Mouse (Mus musculus) neutrophil, adult 5-6 weeks (primary cell): ENCODE measurements around the gene Pde8b. TPM values are rescaled to one million over a fixed set of nuclear protein-coding genes. Genes with fewer than 3 reads are reported as not detected.
"Not testable (repeated sequence)": the region's sequence is repeated elsewhere in the genome, so short reads cannot be mapped to it uniquely, and the experiment has no call there.

Experiments used
- ATAC-seq: fragments of 151-379, 151-347 bp; 2 replicates; pipeline ENCODE4 v1.8.0; 2017; ENCODE audit warnings: mild to moderate bottlenecking, moderate TSS enrichment; ENCODE audit not compliant: insufficient number of reproducible peaks, poor library complexity, low FRiP score, severe bottlenecking; ENCODE audit errors: extremely low read depth
- total RNA-seq: library from RNA; stranded (forward); fragments of 200-1000 nt; gene quantifications from 2 replicates; pipeline ENCODE4 v1.2.3, GENCODE M21; 2017

Pde8b gene
- total RNA-seq, 1 experiment from 2014 or later: 0.35 TPM

DNA sequence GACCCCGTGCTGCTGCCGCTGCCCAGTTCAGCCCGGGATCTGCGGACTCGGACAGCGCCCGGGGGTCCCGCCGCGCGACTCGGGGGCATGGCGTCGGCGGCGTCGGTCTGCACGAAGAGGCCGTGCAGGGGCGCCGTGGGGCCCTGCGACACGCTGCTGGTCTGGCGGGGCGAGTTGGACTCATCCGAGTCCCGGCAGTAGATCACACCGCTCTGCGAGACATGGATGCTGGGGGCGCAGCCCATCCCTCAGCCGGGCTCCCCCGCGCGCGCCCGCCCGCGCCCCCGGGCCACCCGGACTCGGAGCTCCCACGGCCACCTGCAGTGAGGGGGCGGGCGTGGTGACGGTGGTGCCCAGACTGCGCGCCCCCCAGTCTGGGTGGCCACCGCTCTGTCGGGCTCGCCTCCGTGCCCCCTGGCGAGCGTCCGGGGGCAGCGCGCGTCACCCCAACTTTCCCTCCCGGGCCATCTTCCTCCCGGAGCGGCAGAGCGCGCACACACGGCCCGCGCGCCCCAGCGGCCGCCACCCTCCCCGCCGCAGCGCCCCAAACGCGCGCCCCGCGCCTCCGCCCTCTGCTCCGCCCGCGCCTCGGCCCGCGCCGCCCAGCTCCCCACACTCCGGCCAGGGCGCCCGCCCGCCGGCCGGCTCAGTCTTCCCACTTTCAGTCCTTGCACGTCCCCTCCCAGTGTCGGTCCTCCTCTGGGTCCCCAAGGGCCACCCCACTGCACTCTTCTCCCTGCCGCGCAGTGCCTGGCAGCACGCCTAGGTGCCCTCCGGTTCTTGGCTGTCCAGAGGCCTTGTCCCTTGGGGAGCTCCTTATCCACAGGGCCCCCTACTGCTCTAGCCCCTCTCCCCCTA is 27.3 kb downstream of the Pde8b start:
- no peak for ATAC-seq

DNA sequence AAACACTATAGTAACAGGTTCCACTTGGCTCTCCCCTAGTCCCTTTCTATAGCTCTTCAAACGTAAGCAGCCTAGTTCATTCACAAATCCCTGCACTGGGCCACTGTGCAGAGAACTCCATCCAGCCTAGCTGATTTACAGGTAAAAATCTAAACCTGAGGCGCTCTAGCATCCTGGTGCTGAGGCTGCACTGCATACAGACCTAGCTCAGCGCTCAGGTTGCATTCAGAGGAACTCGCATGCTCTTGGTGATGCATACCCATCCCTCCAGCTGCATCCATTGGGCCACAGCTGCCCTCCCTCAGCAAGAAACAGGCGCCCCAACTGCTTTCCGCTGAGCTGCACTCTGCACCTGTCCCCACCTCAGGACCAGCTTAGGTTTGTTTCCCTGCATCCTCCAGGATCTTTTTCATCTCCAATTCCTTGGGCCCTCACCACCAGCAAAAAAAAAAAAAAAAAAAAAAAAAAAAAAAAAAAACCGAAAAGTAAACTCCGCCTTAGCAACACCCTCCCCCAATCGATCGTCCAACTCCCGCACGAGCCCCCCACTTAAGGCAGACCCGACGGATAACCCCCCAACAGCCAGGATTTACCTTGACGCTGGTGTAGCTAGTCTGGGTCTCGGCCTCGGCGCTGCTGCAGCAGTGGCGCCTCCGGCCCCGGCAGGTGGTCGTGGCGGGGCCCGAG is 28.1 kb downstream of the Pde8b start:
- no peak for ATAC-seq

DNA sequence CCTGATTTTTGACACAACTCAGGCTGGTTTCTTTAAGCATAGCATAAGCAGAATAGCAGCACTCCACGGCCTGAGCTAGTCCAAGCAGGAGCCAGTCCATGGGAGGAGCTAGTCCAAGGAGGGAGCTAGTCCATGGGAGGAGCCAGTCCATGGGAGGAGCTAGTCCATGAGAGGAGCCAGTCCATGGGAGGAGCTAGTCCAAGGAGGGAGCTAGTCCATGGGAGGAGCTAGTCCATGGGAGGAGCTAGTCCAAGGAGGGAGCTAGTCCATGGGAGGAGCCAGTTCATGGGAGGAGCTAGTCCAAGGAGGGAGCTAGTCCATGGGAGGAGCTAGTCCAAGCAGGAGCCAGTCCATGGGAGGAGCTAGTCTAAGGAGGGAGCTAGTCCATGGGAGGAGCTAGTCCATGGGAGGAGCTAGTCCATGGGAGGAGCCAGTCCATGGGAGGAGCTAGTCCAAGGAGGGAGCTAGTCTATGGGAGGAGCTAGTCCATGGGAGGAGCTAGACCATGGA is 34.4 kb downstream of the Pde8b start:
- not testable (repeated sequence) for ATAC-seq

DNA sequence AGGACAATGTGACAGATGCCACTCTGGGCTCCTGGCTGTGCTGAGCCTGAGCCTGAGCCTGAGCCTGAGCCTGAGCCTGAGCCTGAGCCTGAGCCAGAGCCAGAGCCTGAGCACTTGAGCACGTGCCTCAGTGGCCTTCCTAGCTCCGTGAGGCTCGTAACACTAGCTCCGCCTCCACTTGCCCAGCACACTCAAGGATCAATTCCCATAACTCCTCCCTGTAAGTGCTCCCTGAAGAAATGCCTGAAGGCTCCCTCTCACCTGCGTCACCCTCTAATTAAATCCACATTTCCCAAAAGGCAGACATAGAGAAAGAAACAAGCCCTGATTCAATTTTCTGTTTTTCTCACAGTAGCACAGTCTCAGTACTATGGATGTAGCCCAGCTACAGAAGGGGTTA is 37.8 kb downstream of the Pde8b start:
- no peak for ATAC-seq

DNA sequence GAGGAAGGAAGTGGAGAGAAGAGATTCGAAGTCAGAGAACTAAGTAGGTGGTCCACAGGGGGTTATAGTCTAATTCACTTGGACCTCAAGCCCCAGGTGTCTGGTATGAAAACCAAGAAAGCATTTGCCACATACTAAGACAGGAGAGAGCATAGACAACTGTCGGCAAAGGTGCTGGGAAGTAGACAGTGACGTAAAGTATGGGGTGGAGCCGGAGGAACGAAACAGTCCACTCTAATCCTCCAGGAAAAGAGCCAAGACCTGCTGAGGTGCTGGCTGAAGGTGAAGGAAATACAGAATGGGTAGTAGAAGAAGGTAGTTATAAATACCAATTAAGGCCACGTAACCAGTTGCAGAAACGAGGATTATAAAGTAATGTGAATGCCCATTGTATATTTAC is 42.8 kb downstream of the Pde8b start:
- ATAC-seq: not testable (repeated sequence)

DNA sequence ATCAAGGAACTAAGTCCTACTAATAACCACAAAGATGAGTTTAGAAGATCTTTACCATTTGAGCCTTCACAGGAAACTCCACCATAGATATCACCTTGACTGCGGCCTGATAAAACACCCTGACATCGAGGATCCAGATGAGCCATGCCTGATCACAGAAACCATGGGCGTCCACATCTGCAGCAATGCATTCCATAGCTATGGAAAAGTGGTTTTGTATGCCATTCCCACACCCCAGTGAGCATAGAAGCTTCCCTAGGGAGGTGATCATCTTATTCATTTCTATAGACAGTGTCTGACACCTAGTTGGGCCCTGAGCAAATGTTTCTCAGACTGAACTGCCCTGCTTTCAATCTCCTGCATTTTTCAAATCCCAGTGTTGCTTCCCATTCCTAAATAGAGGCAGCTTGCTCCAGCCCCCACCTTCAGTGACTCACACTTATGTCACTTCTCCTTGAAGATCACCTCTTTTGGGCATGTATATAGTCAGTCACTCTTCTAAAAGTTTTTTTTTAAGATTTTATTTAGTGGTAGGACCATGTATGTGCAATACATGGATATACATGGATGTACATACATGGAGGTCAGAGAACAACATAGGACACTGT is 47.9 kb downstream of the Pde8b start:
- no peak for ATAC-seq

DNA sequence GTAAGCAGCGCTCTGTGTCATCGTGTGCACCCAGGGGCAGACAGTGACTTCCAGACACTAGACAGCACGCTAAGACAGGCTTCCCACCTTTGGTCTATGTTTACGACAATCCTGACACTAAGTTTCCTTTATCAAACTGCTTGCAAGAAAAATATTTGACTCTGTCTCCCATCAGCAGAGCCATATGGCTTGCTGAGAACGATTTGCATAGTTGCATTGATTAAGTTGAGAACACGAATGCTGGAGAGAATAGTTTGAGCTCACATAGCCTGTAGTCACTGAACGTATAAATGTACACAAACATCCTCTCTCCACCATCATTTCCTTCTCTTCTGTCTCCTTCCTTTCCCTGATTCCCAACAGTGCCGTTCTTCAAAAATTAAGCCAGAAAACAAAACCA is 49.3 kb downstream of the Pde8b start:
- no peak for ATAC-seq

DNA sequence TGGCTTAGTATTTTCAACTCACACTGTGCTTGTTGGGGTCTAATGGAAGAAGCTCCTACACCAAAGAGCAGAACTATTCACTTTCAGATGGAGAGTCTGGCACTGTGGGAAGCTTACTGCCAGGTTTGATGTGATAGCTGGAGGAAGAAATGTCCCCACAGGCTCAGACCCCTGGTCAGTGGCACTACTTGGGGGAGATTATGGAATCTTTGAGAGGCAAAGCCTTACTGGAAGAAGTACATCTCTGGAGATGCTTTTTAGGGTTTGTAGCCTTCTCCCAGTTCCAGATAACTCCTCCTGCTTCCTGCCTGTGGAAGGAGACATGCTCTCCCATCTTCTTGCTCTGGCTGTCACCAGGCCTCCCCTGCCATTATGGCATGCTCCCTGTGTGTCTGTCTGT is 50.1 kb downstream of the Pde8b start:
- ATAC-seq: no peak

DNA sequence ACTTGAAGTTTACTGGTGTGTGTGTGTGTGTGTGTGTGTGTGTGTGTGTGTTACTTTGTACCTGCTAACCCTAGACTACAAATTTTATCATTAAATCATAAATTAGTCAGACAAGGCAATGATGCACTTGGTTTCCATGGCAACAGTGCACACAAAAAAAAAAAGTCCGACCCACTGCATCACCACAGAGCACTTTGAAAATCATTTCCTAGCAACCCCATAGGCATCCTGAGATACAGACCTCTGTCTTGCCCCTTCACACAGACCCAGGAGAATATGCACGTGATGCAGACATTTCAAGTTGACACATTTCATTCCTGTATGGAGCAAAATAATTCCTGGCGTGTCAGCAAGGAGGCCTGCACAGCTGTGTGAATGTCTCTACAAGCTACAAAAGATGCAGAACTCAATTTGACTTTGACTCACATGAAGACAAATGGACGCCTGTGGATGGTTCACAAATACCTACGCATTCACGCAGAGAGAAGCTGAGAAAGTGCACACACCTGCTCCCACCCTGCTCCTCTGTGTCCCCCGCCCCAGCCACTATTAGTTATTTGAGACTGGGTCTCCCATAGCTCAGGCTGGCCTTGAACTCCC is 53.9 kb downstream of the Pde8b start:
- no peak for ATAC-seq

DNA sequence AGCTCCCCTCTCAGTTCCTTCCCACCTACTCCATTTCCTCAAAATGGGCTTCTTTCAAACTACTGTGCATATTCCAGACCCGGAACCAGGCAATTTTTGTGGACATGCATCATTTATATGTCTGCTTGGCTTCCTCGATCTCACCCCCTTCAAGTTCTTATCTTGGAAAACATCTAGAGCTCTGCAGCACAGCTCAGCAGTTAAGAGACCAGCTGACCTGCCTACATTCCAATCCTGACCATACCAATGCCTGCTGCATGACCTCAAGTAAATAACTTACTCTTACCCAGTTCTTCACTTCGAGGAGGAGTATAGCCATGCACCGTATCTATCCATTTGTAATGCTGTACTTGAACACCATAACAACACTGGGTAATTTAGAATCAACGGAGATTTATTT is 58.2 kb downstream of the Pde8b start:
- ATAC-seq: no peak

DNA sequence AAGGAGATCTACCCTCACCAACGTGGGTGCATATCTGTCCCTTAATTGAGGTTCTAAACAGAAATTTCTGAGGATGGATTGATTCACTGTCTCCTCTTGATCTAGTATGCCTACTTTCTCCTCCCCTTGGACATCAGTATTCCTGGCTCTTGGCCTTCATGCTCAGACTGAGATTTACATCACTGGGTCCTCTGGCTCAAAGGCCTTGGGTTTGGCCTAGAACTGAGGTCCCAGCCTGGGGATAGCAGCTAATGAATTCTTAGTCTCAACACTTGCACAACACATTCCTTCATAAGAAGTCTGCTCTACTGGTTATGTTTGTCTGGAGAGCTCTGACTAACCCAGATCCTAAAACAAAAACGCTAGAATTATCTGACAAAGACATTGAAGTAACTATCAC is 61.0 kb downstream of the Pde8b start:
- no peak for ATAC-seq

DNA sequence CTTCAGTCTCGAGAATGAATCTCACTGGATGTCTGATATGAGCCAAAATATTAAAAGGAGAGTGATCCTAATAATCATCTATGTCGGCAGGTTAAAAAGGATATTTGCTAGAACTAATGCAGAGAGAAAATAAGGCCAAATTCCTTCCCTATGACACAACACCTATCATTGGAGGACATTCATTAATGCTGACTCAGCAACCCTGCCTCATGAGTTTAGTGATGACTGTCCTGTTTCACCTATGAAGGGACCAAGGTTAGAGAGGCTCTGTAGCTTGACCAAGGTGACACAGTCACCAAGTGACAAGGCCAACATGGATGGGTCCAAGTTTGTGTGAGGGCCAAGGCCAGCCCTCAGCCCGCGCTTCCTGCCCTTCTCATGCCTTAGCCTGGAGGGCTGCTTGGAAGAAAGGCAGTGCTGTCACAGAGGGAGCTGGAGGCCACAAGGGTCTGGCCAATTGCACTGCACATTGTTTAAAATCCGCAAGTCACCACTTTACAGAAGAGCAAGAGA is 62.9 kb downstream of the Pde8b start:
- ATAC-seq: no peak

DNA sequence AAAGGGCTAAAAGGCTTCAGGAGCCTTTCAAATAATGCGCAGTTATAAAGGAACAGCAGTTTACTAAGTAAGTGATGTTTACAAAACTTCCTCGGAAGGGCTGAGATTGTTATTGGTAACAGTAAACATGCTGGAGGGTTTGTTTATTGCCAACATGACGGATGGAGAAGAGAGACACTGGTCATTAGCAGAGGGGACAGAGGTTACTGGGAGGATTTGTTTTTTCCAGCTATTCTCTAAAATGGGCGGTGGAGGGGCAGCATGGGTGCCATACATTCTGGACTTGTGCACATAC is 63.4 kb downstream of the Pde8b start:
- no peak for ATAC-seq

DNA sequence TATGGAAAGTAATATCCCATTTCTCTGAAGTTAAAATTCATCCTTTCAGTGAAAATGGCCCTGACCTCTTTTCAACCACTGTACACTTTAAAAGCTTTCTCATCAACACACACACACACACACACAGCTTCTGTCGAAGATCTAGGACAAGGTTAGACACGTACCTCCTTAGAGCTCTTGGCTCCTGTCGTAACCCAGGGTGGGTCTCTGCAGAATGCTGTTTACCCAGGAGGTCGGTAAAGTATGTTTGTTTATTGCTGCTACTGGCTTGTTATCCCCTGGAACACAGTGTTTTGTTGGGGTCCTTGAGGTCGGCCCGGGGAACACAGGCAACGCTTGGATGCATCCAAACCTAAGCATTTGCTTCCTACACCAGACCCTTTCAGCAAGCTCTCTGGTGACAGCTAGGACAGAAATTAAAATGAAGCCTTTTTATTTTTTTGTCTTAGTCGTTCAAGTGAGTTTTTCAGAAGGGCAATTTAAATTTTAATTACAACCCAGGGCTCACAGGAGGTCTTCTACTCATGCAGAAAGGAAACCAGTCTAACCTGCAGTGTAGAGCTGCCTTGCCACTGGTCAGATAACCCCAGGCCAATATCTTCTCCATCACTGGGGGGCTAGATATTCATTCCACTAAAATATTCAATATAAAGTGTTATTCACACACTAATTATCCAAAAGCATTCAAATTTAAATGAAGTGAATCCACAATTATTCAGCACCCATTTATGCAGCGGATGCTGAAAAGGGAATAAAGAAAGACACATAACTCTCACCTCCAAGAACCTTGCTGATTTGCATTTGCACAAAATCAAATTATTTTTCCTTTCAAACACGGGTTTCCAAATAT is 64.0 kb downstream of the Pde8b start:
- ATAC-seq: no peak

DNA sequence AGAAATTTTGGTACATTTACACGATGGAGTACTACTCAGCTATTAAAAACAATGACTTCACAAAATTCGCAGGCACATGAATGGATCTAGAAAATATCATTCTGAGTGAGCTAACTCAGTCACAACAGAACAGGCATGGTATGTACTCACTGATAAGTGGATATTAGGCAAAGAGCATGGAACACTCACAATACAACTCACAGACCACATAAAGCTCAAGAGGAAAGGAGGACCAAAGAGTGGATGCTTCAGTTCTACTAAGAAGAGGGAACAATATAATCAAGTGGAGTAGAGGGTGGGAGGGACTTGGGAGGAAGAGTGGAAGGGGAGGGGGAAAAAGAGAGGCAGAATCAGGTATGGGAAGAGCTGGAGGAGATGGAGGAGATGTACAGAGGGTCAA is 66.5 kb downstream of the Pde8b start:
- no peak for ATAC-seq

DNA sequence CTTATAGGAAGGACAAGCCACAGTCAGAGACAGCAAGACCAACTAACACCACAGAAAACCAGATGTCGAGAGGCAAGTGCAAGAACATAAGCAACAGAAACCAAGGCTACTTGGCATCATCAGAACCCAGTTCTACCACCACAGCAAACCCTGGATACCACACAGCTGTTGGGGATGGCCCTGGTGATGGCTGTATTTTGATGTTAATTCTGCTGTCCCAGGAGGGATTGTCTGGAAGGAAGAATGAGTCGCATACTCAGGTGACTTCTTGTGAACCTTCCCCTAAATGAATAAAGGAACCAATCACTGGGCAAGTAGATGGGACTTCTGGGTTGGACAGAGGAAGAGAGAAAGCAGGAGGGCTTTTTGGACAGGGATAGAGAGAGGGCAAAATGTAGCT is 69.9 kb downstream of the Pde8b start:
- ATAC-seq: no peak

DNA sequence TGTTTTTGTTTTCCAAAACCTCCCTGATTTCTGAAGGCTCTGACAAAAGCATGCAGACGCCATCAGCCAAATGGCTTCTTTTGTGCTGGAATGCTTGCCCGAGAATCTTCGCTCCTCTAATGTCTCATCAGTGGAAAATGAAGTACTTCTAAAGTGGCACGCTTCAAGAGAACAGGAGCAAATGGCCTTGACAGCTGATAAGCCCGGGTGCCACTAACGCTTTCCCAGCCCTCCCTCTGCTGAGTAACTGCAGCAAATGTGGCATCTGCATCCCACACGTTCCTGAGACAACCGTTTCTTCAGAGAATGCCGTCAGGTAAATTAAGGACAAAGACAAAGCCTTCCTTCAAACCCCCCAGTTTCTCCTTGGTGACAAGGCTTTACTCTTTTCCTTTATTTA is 72.8 kb downstream of the Pde8b start:
- no peak for ATAC-seq

DNA sequence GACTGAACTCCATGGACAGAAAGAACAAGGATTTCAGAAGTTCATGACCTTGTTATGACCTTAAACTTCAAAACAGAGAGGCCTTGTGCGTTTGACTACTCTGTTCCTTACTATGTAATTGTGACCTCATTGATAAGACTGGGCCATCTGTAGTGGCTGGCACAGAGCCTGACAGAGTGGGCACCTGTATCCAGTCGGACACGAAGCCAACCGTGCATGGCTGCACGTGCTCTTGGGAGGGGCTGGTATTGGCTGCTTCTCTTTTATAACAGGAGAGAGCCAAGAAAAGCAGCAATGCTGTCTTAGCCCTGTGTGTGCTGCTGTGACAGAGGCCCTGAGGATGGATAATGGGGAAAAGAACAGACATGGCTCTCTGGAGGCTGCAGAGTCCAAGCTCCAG is 73.7 kb downstream of the Pde8b start:
- no peak for ATAC-seq

DNA sequence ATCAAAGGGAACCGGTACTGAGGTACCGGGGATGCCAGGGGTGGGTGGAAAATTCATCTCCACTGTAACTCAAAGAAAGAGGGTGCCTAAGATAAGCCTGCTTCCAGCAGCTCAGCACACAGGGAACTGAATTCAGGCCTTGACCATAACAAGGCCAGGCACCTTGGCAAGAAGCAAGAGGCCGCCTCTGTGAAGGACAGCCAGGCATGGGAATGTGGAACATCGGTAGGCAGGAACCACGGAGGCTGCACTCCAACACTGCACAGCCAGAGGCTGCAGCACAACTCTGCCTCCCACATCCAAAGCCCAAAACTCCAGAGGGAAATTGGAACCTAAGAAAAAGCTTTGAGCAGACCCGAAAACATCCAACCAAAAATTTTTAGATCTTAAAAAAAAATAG is 75.9 kb downstream of the Pde8b start:
- no peak for ATAC-seq
